Mouse (Mus musculus): ENCODE results near the gene Tkt.

Tkt gene

GRCm38 (mm10) chr14:30585323-30585722 is 37.2 kb downstream of the Tkt start:
- no peak for DNase-seq (ENCODE audit: low spot score)

DNA sequence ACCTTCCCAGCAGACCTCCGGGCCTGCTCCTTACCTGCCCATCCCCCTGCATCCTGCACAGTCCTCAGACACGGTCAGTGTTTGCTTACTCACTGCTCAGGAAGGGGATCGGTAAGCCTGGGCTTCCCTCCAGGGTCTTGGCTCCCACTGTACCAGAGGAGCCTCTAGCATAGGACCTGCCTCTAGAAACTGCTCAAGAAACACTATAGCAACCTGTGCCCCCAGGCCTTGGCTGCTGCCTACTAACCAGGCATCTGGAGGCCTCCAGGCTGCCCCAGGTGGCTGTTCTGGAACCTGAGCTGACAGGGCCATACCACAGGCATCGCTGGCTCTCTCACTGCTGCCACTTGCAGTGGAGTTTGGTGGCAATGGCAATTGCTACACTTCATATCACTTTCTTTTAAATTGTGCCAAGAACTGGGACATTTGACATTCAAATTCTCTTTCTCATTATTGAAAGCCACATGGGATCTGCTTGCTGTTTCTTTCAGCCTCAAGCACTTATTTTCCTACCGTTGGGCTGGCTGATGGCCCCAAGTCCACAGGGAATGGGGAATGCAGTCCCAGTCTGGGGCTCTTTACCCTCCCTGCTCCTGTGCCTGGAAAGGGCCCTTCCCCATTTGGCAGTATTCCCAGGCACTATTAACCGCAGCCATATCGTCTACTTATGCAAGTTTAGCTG is 38.8 kb downstream of the Tkt start:
- no peak for DNase-seq (ENCODE audit: low spot score)

DNA sequence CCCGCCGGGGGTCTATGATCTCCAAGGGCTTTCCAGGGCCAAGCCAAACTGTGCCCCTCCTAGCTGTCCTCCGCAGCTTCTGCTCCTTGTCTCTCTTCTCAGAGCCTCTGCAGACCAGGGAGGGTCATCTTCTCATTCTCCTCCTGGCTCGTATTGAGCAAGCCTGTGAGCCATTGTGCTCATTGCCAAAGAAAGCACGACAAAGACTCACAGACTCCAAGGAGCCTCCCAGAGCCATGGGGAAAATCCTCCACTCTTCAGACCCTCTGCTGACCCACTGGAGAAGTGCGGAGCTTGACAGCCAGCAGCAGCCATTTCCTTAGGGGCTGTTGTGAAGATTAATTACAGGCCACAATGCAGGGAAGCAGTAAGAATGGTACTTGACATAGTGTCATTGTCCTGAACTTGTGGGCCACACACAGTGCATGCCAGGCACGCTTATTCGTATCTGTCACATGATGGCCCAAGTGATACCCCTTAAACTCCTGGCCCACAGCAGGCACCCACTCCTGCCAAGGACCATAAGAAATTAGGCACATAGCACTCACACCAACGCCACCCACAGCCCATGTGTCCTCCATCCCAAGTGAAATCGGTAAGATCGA is 42.0 kb downstream of the Tkt start:
- DNase-seq (ENCODE audit: low spot score), result no peak

GRCm38 (mm10) chr14:30590918-30591317 is 42.8 kb downstream of the Tkt start:
- no peak for DNase-seq (ENCODE audit: low spot score)

DNA sequence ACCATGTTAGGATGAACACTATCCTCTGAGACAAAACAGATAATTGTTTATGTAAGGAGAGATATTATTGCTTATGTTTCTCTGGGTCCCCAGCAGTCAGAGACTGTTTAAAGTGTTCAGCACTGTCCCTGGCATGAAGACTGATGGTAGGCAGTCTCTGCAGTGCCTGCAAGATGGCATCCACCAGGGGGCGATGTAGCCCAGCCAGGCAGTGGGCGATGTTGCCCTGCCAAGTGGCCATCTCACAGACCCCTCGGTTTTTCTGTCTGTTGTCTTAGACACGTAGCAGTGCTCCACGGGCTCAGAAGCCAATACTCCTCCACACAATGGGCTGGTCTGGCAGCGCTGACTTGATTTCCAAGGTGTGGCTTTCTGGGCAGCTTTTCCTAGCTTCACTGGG is 43.3 kb downstream of the Tkt start:
- peak; percentile 63 for DNase-seq (ENCODE audit: low spot score)

- peak; percentile 43 for DNase-seq (ENCODE audit: low spot score)
Measured at GRCm38 (mm10) chr14:30593279-30594091, 45.3 kb downstream of the Tkt start.

DNA sequence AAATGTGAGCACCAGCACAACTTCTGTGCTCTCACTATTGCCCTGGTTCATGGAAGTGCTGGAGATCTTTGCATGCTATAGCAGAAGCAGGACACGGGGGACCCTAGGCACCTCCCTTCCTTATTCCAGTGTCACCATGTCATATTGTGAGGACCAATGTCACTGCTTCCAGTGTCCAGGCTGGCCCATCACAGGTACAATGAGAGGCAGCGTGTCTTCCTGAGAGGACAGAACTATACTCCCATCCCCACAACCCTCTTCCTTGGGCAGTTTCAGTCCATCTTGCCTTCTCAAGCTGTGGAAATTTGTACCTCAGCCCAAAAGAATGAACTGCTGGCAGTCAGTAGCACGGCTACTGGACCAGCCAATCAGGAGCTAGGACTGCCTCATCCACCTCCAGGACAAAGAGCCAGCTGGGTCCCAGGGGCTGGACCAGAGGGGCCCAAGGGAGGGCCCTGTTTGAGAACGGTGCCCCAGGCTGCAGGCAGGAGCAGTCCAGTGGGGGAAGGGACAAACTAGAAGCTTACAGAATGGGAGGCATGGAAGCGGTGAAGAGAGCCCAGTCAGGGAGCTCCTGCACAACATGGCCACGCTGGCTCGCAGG is 46.0 kb downstream of the Tkt start:
- DNase-seq (ENCODE audit: low spot score), result no peak

GRCm38 (mm10) chr14:30595576-30596313 is 47.6 kb downstream of the Tkt start:
- DNase-seq (ENCODE audit: low spot score), result no peak

GRCm38 (mm10) chr14:30596407-30596806 is 48.2 kb downstream of the Tkt start:
- DNase-seq (ENCODE audit: low spot score), result no peak

DNA sequence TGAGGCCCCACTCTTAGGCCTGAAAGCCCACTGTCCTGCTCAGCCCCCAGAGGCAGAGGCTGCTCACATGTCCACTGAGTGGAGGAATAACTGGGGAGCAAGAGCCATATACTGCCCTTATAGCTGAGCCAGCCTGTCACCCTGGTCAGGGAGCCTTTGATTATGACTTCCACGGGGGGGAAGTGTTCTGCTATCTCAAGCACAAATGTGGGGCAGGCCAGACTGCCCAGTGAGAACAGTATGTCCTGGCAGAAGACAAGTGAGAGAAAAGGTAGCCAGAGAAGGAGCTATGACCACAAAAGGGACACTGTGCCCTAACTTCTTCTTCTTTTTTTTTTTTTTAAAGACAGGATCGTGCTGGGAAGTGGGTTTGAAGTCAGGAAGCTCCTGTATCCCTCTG is 49.0 kb downstream of the Tkt start:
- no peak for DNase-seq (ENCODE audit: low spot score)

GRCm38 (mm10) chr14:30606817-30607216 is 58.7 kb downstream of the Tkt start:
- no peak for DNase-seq (ENCODE audit: low spot score)

DNA sequence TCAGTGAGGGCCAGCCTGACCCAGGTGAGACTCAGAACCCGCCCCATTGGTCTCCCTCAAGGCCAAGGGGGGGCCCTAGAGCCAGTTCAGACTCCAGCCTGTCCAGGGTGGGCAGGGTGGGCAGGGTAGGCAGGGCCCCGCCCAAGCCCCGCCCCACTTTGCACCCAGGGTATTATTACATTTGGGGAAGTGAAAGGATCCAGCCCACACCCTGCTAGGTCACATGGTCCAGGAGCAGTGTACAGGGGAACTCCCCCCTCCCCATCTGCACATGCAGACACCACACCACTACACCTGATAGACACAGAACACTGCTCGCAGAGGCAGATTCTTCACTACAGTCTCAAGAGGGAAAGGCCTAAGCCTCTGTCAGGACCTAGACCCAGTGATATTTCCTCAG is 59.5 kb downstream of the Tkt start:
- DNase-seq (ENCODE audit: low spot score), result no peak

- DNase-seq (ENCODE audit: low spot score), result no peak
Measured at GRCm38 (mm10) chr14:30608176-30608575, 60.0 kb downstream of the Tkt start.

DNA sequence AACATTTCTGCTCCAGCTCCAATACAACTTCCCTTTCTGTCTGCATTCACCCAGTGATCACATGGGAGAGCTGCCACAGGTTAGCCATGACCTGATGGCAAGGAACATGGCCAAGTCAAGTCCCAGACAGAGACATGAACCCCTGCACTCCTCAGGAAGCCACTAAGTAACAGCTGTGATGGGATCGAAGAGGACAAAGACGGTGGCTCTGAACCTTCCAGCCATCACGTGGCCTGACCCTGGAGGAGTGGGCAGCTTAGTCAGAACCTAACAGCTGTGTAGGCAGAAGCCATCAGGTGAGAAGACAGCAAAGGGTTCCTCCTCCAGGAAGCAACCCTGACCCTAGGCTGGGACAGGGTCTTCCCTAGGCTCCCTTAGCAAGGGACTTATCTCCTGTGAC is 61.3 kb downstream of the Tkt start:
- no peak for DNase-seq (ENCODE audit: low spot score)

- DNase-seq (ENCODE audit: low spot score), result no peak
Measured at GRCm38 (mm10) chr14:30610304-30610703, 62.1 kb downstream of the Tkt start.

DNA sequence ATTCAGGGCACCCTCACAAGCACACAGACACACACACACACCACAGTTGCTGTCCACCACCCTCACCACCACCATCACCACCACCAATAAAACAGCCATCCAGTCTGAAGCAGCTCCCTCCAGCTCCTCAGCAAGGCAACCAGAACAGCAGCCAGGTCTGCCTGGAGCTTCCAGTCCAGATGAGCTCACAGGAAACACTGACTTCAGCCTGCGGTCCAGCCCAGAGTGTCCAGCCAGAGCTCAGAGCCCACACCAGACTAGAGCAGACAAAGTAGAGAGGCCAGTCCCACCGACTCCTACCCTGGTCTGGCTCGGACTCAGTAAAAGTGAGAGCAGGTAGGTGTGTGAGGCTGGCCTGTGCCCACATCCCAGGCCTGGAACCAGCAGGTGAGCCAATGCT is 62.8 kb downstream of the Tkt start:
- no peak for DNase-seq (ENCODE audit: low spot score)

- DNase-seq (ENCODE audit: low spot score), result peak; percentile 60
Measured at GRCm38 (mm10) chr14:30612523-30612922, 64.4 kb downstream of the Tkt start.

GRCm38 (mm10) chr14:30612962-30613715 is 65.0 kb downstream of the Tkt start:
- no peak for DNase-seq (ENCODE audit: low spot score)

GRCm38 (mm10) chr14:30616751-30617150 is 68.6 kb downstream of the Tkt start:
- no peak for DNase-seq (ENCODE audit: low spot score)

- DNase-seq (ENCODE audit: low spot score), result no peak
Measured at GRCm38 (mm10) chr14:30618746-30619275, 70.7 kb downstream of the Tkt start.

DNA sequence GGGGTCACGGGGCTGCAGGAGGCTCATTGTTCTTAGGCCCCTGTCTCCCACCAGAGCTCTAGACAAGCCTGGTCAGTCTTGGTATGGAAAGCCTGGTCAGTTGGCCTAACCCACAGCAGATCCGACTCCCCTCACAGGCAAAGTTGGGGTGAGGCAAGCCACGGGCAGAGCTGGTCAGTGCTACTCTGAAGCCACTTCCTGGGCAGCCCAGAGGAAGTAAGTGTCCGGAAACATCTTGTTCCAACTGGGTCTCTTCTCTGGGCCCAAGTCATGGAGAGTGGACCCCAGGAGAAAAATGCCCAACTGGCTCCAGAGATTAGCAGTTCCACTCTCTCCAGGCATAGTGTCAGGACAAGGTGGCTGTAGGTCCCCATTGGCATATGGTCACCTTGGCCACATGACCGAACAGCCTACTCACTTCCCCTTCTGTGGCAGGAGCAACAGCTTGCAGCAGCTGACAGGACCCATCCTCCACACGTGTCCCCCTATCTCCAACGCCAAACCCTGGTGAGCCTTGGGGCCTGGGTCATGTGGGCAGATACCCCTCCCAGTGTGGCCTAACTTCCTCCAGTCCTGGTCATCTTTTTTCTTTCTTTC is 71.9 kb downstream of the Tkt start:
- no peak for DNase-seq (ENCODE audit: low spot score)
